Mouse (Mus musculus): ENCODE data around the gene Anxa2.

Gene Anxa2

GRCm38 (mm10) chr9:69514206-69514605, 60.8 kb downstream of the Anxa2 start:
- no peak for DNase-seq

DNA sequence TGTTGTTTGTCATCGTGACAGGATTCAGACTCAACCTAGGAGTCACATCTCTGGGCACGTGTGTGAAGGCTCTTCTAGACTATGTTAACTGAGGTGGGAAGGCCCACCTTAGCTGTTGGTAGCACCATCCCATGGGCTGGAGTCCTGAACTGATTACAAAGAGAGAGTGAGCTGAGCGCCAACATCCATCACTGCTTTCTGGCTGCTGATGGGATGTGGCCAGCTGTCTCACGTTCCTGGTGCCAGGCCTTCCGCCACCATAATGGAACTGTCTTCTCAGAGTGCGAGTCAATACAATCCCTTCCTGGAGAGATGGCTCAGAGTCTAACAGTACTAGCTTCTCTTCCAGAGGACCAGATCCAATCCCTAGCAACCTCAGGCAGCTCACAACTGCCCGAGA, 62.0 kb downstream of the Anxa2 start:
- DNase-seq, result no peak

DNA sequence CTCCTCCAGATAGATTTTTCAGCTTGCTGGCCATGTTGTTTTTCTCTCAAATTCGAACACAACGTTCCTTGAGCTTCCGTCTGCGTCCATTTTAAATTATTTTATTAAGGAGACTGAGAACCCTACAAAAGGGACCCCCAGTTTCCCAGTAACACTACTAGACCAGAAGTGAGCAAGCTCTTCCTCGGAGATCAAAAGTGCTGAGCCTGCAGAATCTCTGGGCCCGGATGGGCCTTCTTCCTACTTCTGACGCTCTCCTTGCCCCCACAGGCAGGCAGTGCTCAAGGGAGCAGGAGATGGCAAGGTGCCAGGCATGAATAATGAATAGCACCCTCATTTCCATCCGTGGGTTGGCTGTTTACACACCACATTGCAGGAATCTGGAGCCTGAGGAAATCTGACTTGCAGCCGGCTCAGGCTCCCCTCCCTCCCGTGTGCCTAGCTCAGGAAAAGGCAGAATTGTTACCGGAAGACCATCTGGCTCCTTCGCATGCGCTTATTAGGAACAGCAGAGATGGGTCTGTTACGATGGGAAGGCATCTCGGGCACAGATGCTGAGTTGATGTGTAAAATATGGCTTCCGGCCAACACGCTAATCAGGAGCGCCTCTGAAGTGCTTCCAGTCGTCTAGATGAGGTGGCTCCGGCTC, 64.1 kb downstream of the Anxa2 start:
- no peak for DNase-seq
